Mouse (Mus musculus) CH12.LX (cell line): ENCODE results near the gene Gal3st2.
"Not testable (repeated sequence)": the region's sequence is repeated elsewhere in the genome, so short reads cannot be mapped to it uniquely, and the experiment has no call there.

Experiments
- BHLHE40 ChIP-seq: IDR thresholded peaks from 2 replicates; pipeline ENCODE4 v1.6.1; 2011; ENCODE audit warnings: mild to moderate bottlenecking, low read depth, low read length, improper control_type of control experiment
- CTCF ChIP-seq, 2 experiments: IDR thresholded peaks in 1 of 2; conservative IDR thresholded peaks in 1 of 2; 2 replicates each; pipeline ENCODE4 v1.5.1; 2011 to 2012; ENCODE audit warnings: low read depth in 2 of 2, low read length in 2 of 2, improper control_type of control experiment in 1 of 2, inconsistent platforms in 1 of 2, mild to moderate bottlenecking in 1 of 2, moderate library complexity in 1 of 2
- EP300 ChIP-seq: IDR thresholded peaks from 2 replicates; pipeline ENCODE4 v1.6.1; 2011; ENCODE audit warnings: low read length, improper control_type of control experiment
- POLR2A ChIP-seq: IDR thresholded peaks from 2 replicates; pipeline ENCODE4 v1.6.1; 2011; ENCODE audit warnings: low read depth, mild to moderate bottlenecking, improper control_type of control experiment, low read length

DNA sequence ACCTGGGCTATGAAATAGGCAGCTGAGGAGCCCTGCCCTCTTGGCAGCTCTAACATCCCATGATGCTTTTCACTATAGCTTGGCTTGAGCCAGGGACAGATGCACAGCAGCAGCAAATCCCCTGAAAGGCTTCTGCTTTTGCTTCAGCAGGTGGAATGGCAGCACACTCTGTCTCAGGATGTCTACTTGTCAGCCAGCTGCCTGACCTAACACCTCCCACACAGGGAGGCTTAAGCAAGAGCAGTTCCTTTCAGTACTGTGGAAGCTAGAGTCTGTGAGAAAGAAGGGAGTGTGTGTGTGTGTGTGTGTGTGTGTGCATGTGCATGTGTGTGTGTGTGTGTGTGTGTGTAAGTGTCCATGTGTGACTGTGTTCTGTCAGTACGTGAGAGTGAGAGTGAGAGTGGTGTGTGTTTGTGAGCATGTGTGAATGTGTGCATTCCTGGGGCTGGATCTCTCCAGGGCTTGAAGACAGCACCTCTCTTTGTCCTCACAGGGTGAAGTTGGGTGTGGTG is 10.5 kb downstream of the Gal3st2 start:
- TF ChIP-seq BHLHE40; CTCF (conservative IDR thresholded peaks at IDR 0.05 in 1 of 2, IDR thresholded peaks at IDR 0.05 in 1 of 2; ENCODE audit: low read depth in 2 of 2, low read length in 2 of 2); POLR2A; EP300: not testable (repeated sequence)
